Mouse (Mus musculus) embryonic facial prominence, embryonic 11.5 days (tissue): Measurements from ENCODE around the gene Kif1bp. TPM values are rescaled to one million over a fixed set of nuclear protein-coding genes. Genes with fewer than 3 reads are reported as not detected.
A peak's percentile ranks its signal among the peaks of the same experiment; 100 is the strongest.

Source experiments
- ATAC-seq: fragments of 200-750 bp; cut with Nextera tagmentation; replicated peaks from 2 replicates; pipeline ENCODE4 v1.8.0; 2017; ENCODE audit warnings: low read depth; ENCODE audit not compliant: insufficient number of reproducible peaks, low FRiP score, low TSS enrichment
- DNase-seq: peaks from one replicate; pipeline ENCODE4 v3.0.0-alpha.2; 2015; ENCODE audit warnings: low spot score
- H3K27ac ChIP-seq: fragments of 300-500 bp; sonication (generic); replicated peaks from 2 replicates; pipeline ENCODE4 v1.5.1; 2014; ENCODE audit warnings: mild to moderate bottlenecking, low read depth, low read length, control low read depth
- H3K27me3 ChIP-seq: fragments of 300-500 bp; sonication (generic); 2 replicates; pipeline ENCODE4 v1.6.1; 2014; ENCODE audit warnings: mild to moderate bottlenecking, low read length, moderate library complexity, mixed read lengths; ENCODE audit not compliant: control insufficient read depth, insufficient read depth
- H3K36me3 ChIP-seq: fragments of 300-500 bp; sonication (generic); replicated peaks from 2 replicates; pipeline ENCODE4 v1.6.1; 2014; ENCODE audit warnings: low read depth, mild to moderate bottlenecking, low read length, moderate library complexity, mixed read lengths; ENCODE audit not compliant: control insufficient read depth, insufficient read depth
- H3K4me1 ChIP-seq: fragments of 300-500 bp; sonication (generic); 2 replicates; pipeline ENCODE4 v1.6.1; 2014; ENCODE audit warnings: low read length, mixed read lengths; ENCODE audit not compliant: control insufficient read depth, insufficient read depth
- H3K4me2 ChIP-seq: fragments of 300-500 bp; sonication (generic); 2 replicates; pipeline ENCODE4 v1.6.1; 2014; ENCODE audit warnings: low read depth, mild to moderate bottlenecking, control low read depth, low read length, moderate library complexity
- H3K4me3 ChIP-seq: fragments of 300-500 bp; sonication (generic); 2 replicates; pipeline ENCODE4 v1.5.1; 2014; ENCODE audit warnings: low read depth, low read length, control low read depth
- H3K9ac ChIP-seq: fragments of 300-500 bp; sonication (generic); replicated peaks from 2 replicates; pipeline ENCODE4 v1.6.1; 2014; ENCODE audit warnings: mild to moderate bottlenecking, control low read depth, low read length
- H3K9me3 ChIP-seq: fragments of 300-500 bp; sonication (generic); replicated peaks from 2 replicates; pipeline ENCODE4 v1.6.1; 2016; ENCODE audit warnings: mild to moderate bottlenecking, low read length, inconsistent platforms, mixed read lengths; ENCODE audit not compliant: control insufficient read depth
- WGBS: fragments of 180-500 bp; shearing (Covaris S2); extraction: QIAGEN DNeasy Blood & Tissue Kit; methylation state at CpG from one replicate; pipeline ENCODE4 v1.1.7; 2014; 5-methylcytosine and 5-hydroxymethylcytosine counted together
- polyA plus RNA-seq: library from polyadenylated mRNA; unstranded; fragments of >200 nt; fragmentation: Nextera tagmentation; extraction: Ambion mirVana; gene quantifications from 2 replicates; pipeline ENCODE4 v1.2.1, GENCODE M21; 2014

Gene Kif1bp
- polyA plus RNA-seq = 48.5 and 50.7 TPM in 2 replicates

DNA sequence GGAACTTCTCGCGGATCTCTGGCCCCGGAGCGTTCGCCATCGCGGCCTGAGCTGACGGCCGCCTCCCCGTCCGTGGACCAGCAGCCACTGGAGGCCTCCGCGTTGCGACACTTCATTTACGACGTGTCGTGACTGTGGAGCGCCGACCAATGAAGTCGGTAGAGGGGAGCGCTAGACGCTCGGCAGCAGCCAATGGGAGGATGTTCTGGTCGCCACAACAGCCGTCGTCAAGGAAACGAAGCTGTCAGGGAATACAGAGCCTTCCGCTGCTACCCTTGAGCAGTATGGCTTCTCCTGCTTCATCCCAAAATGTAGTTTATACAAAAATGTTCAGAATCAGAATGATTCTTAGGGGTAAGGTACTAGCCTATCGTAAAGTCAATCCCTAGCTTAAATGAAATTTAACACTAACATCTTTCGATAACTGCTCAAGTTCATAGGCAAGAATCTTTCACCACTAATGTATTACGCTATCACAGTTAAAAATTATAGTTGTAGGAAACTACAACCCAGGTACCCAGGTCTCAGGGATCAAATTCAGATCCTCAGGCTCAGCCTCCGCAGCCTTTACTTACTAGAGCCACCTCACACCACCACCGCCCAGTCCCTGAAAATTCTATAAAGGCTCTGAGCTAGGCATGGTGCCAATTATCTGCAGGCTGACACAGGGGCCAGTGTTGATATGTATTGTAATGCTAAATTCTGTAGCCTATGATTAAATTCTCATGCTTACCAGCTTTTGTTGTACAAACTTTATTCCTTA, at the start of gene Kif1bp:
Gene Kif1bp (minus strand): TSS at position 120 of the 763 bp plus-strand sequence.
- Histone ChIP-seq H3K4me2 (peak within 1 kb of the TSS; percentile 77), H3K27ac (no peak within 1 kb of the TSS), H3K36me3 (peaks cover 3% of the 10 kb centered on the region), H3K9ac (peak within 1 kb of the TSS; percentile 84), H3K4me1 (no peaks in the 10 kb centered on the region), H3K9me3 (no peaks in the 10 kb centered on the region), H3K4me3 (peak within 1 kb of the TSS; percentile 94), H3K27me3 (no peaks in the 10 kb centered on the region)
- 5% methylated on average over 33 of the region's 33 CpGs for WGBS
- ATAC-seq (peak; percentile 99), DNase-seq (peak; percentile 99)

- no peaks in the 10 kb centered on the region for H3K36me3 ChIP-seq
- ATAC-seq (no peak), DNase-seq (no peak)
- H3K9me3 ChIP-seq = no peaks in the 10 kb centered on the region
- H3K4me2 ChIP-seq = no peak overlapping the region
- H3K9ac ChIP-seq = no peak overlapping the region
- H3K27me3 ChIP-seq = no peaks in the 10 kb centered on the region
- 90% methylated on average over 3 of the region's 3 CpGs for WGBS
- H3K4me3 ChIP-seq = no peak overlapping the region
- no peaks in the 10 kb centered on the region for H3K4me1 ChIP-seq
- H3K27ac ChIP-seq = no peak overlapping the region
These were observed 25.9 kb upstream of the Kif1bp start for GRCm38 (mm10) chr10:62604161-62604560.

DNA sequence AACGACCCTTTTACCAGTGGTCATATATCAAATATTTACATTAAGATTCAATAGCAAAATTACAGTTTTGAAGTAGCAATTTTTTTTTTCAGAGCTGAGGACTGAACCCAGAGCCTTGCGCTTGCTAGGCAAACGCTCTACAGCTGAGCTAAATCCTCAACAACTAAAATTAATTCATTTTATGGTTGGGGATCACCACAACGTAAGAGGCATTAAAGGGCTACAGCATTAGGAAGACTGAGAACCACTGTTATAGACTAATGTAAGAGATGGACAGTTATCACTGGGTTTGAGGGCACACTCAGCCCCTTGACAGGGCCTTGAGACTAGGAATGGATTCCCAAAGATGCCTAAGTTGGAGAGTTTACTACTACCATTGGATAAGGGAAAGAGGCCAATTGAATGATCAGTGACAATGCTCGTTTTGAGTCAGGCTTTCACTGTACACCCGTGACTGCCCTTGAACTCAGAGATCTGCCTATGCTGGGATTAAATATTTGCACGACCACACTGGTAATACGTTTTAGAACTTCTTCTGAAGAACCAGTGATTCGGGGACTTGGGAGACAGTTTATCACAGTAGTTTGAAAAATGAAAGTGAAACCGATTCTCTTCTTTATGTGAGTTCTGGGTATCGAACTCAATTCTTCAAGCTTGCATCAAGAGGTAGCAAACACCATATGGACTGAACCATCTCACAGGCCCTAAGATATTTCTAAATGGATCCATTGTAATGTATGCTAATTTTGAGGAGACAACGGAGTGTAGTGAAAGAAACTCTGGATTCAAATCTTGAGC, 25.2 kb upstream of the Kif1bp start:
- WGBS = 89% methylated on average over 12 of the region's 12 CpGs
- Histone ChIP-seq H3K9me3 (no peaks in the 10 kb centered on the region), H3K4me2 (no peak overlapping the region), H3K9ac (no peak overlapping the region), H3K27ac (no peak overlapping the region), H3K27me3 (no peaks in the 10 kb centered on the region), H3K36me3 (no peaks in the 10 kb centered on the region; the same call in 1 of the 2 replicates), H3K4me1 (no peaks in the 10 kb centered on the region), H3K4me3 (no peak overlapping the region)
- DNase-seq (no peak), ATAC-seq (no peak)

DNA sequence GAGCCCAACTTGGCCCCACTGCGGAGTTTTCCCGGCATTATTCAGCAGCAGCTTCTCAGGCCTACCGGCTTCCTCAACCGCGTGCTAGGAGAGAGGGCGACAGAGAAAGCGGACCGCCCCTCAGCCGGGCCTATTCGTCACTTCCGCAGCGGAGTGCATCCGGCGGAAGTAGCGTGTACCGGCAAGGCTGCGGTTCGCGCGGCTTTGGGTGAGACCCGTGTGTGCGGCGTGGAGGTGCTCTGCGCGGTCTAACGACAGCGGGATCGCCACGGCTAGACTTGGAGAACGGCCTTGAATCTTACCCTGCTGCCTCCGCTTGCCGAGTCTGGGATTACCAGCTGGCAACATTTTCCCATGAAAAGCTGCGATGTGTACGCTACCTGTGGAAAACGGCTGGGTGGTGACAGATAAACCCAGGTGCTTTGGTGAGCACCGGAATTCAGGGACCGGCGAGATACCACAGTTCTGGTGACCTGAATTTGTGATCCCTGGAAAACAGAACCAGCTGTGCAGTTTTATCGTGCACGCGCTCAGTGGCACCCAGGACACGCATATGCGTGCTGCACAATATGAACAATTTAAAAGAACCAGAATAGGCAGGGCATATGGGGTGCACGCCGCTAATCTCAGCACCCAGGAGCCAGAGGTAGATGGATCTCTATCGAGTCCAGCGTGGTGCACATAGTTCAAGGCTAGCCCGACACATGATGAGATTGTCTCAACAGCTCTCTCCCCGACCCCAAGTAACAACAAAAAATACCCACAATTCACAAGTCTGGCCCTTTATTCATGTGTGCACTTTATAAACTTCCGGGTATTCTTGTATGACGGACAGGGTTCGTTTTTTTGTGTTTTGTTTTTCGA, 24.2 kb upstream of the Kif1bp start, which contains the start of gene Ddx21:
Gene Ddx21 (minus strand): TSS at position 105 of the 864 bp plus-strand sequence.
- peak; percentile 96 for ATAC-seq
- Histone ChIP-seq H3K9me3 (no peaks in the 10 kb centered on the region), H3K4me1 (no peaks in the 10 kb centered on the region), H3K27me3 (no peaks in the 10 kb centered on the region), H3K9ac (peak within 1 kb of the TSS; percentile 87), H3K36me3 (no peaks in the 10 kb centered on the region; the same call in none of the 2 replicates), H3K4me3 (peak within 1 kb of the TSS; percentile 91), H3K4me2 (peak within 1 kb of the TSS; percentile 91), H3K27ac (peak within 1 kb of the TSS; percentile 28; the same call in 1 of the 2 replicates)
- peak; percentile 97 for DNase-seq
- 6% methylated on average over 53 of the region's 53 CpGs for WGBS

GRCm38 (mm10) chr10:62601833-62602176, 23.5 kb upstream of the Kif1bp start:
- peak overlapping the region; percentile 91 for H3K4me3 ChIP-seq
- H3K27ac ChIP-seq = 0 out of 2 replicates have a peak overlapping the region, but pooled peaks have one; percentile 28
- peak overlapping the region; percentile 87 for H3K9ac ChIP-seq
- H3K4me1 ChIP-seq = no peaks in the 10 kb centered on the region
- DNase-seq (no peak), ATAC-seq (no peak; the same call in 1 of the 2 replicates)
- no peaks in the 10 kb centered on the region for H3K27me3 ChIP-seq
- H3K9me3 ChIP-seq = no peaks in the 10 kb centered on the region
- peak overlapping the region; percentile 91 for H3K4me2 ChIP-seq
- 0% methylated on average over 23 of the region's 23 CpGs for WGBS
- H3K36me3 ChIP-seq = no peaks in the 10 kb centered on the region; the same call in none of the 2 replicates

GRCm38 (mm10) chr10:62601053-62601791, 23.0 kb upstream of the Kif1bp start:
- H3K4me2 ChIP-seq = peak overlapping the region; percentile 91
- H3K27me3 ChIP-seq = no peaks in the 10 kb centered on the region
- no peaks in the 10 kb centered on the region for H3K9me3 ChIP-seq
- H3K4me3 ChIP-seq = peak overlapping the region; percentile 91
- ATAC-seq (no peak), DNase-seq (peak; percentile 4)
- H3K9ac ChIP-seq = peak overlapping the region; percentile 87
- 12% methylated on average over 20 of the region's 20 CpGs for WGBS
- no peaks in the 10 kb centered on the region; the same call in none of the 2 replicates for H3K36me3 ChIP-seq
- no peaks in the 10 kb centered on the region for H3K4me1 ChIP-seq
- no peak overlapping the region for H3K27ac ChIP-seq

- ATAC-seq (no peak), DNase-seq (no peak)
- WGBS = 90% methylated on average over 6 of the region's 6 CpGs
- H3K4me1 ChIP-seq = no peaks in the 10 kb centered on the region
- H3K27ac ChIP-seq = no peak overlapping the region
- no peak overlapping the region for H3K9ac ChIP-seq
- no peak overlapping the region for H3K4me2 ChIP-seq
- no peaks in the 10 kb centered on the region; the same call in none of the 2 replicates for H3K36me3 ChIP-seq
- H3K4me3 ChIP-seq = no peak overlapping the region
- no peaks in the 10 kb centered on the region for H3K9me3 ChIP-seq
- no peaks in the 10 kb centered on the region for H3K27me3 ChIP-seq
These were observed 21.8 kb upstream of the Kif1bp start for GRCm38 (mm10) chr10:62600056-62600455.
